Mouse (Mus musculus) midbrain, embryonic 11.5 days (tissue): Measurements from ENCODE around the gene Rai14. TPM values are rescaled to one million over a fixed set of nuclear protein-coding genes. Genes with fewer than 3 reads are reported as not detected.

Experiments
- ATAC-seq: fragments of 200-750 bp; cut with Nextera tagmentation; 2 replicates; pipeline ENCODE4 v1.8.0; 2017; ENCODE audit warnings: moderate TSS enrichment, moderate library complexity; ENCODE audit not compliant: low FRiP score
- DNase-seq: peaks from one replicate; pipeline ENCODE4 v3.0.0; 2015; ENCODE audit warnings: low spot score; ENCODE audit errors: missing footprints
- H3K27ac ChIP-seq: fragments of 300-500 bp; sonication (generic); 2 replicates; pipeline ENCODE4 v1.5.1; 2014; ENCODE audit warnings: low read depth, low read length
- H3K27me3 ChIP-seq: fragments of 300-500 bp; sonication (generic); 2 replicates; pipeline ENCODE4 v1.6.1; 2014; ENCODE audit warnings: mild to moderate bottlenecking, low read length, moderate library complexity, mixed read lengths; ENCODE audit not compliant: control insufficient read depth, insufficient read depth
- H3K36me3 ChIP-seq: fragments of 300-500 bp; sonication (generic); 2 replicates; pipeline ENCODE4 v1.6.1; 2014; ENCODE audit warnings: mild to moderate bottlenecking, low read length, moderate library complexity, mixed read lengths; ENCODE audit not compliant: control insufficient read depth, insufficient read depth
- H3K4me1 ChIP-seq: fragments of 300-500 bp; sonication (generic); 2 replicates; pipeline ENCODE4 v1.6.1; 2014; ENCODE audit warnings: low read length; ENCODE audit not compliant: control insufficient read depth, insufficient read depth
- H3K4me2 ChIP-seq: fragments of 300-500 bp; sonication (generic); 2 replicates; pipeline ENCODE4 v1.6.1; 2014; ENCODE audit warnings: mild to moderate bottlenecking, moderate library complexity
- H3K4me3 ChIP-seq: fragments of 300-500 bp; sonication (generic); 2 replicates; pipeline ENCODE4 v1.5.1; 2014; ENCODE audit warnings: low read depth, low read length
- H3K9ac ChIP-seq: fragments of 300-500 bp; sonication (generic); 2 replicates; pipeline ENCODE4 v1.6.1; 2014; ENCODE audit warnings: low read length
- H3K9me3 ChIP-seq: fragments of 300-500 bp; sonication (generic); 2 replicates; pipeline ENCODE4 v1.6.1; 2016; ENCODE audit warnings: low read length; ENCODE audit not compliant: control insufficient read depth
- WGBS: fragments of 180-500 bp; shearing (Covaris S2); extraction: QIAGEN DNeasy Blood & Tissue Kit; methylation state at CpG from one replicate; pipeline ENCODE4 v1.1.7; 2014; 5-methylcytosine and 5-hydroxymethylcytosine counted together
- polyA plus RNA-seq: library from polyadenylated mRNA; unstranded; fragments of >200 nt; fragmentation: Nextera tagmentation; extraction: Ambion mirVana; gene quantifications from 2 replicates; pipeline ENCODE4 v1.2.1, GENCODE M21; 2014

Gene Rai14
- polyA plus RNA-seq, 1 experiment from 2014 or later, result 74.7 TPM

DNA sequence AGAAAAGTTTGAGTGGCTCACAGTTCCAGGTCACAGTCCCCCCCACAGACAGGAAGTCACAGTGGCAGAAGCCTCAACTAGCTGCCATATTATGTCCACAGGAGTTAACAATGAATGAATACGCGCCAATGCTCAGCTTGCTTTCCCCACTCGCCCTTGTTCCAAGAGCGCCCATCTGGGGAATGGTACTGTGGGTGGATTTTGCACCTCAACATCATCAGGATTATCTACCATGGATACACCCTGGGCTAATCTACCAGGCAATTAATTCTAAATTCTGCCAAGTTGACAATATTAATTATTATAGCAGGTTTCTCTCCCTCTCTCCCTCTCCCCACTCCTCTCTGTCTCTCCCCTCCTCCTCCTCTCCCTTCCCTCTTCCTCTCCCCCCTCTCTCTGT is 105.3 kb downstream of the Rai14 start:
- ATAC-seq (no peak), DNase-seq (no peak)
- WGBS, result 94% methylated on average over 4 of the region's 4 CpGs
- H3K9me3 ChIP-seq, result no peaks in the 10 kb centered on the region
- H3K4me1 ChIP-seq, result peaks cover 2% of the 10 kb centered on the region; the same call in 1 of the 2 replicates
- no peak overlapping the region for H3K9ac ChIP-seq
- no peak overlapping the region for H3K27ac ChIP-seq
- H3K4me3 ChIP-seq, result no peak overlapping the region
- no peaks in the 10 kb centered on the region for H3K27me3 ChIP-seq
- H3K4me2 ChIP-seq, result no peak overlapping the region
- H3K36me3 ChIP-seq, result peaks cover 12% of the 10 kb centered on the region; the same call in 1 of the 2 replicates

DNA sequence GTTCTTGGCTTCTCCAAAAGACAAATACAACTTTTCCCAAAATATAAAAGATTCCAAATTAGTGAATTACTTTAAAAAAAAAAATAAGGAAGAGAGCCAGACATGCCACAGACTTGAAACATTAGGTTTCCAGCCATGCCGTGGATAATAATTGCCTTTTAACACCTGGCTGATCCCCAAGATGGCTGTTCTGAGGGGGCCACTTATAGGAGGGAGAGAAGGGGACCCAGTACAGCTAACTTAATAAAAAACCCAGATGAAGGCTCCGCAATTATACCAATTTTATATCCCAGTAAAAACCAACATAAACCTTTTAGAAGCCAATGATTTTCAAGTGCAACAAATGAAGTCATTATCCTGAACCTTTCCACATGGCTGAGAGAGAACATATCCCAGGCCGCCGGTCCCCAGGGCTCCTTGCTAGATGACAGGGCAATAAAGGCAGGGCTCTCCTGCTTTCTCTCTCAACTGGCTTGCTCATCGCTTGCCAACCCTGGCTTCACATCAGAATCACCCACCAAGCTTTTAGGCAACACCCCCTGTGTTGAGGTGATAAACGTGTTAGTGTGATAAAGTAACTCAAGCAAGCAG is 105.8 kb downstream of the Rai14 start:
- Histone ChIP-seq H3K4me1 (peaks cover 2% of the 10 kb centered on the region; the same call in 1 of the 2 replicates), H3K9me3 (no peaks in the 10 kb centered on the region), H3K27ac (no peak overlapping the region), H3K4me2 (no peak overlapping the region), H3K27me3 (no peaks in the 10 kb centered on the region), H3K36me3 (peaks cover 14% of the 10 kb centered on the region), H3K4me3 (no peak overlapping the region), H3K9ac (no peak overlapping the region)
- WGBS, result 92% methylated on average over 6 of the region's 6 CpGs
- DNase-seq (no peak), ATAC-seq (no peak)

- ATAC-seq (no peak), DNase-seq (no peak)
- no peak overlapping the region for H3K4me3 ChIP-seq
- H3K27ac ChIP-seq, result no peak overlapping the region
- no peak overlapping the region for H3K9ac ChIP-seq
- H3K27me3 ChIP-seq, result no peaks in the 10 kb centered on the region
- no peak overlapping the region for H3K4me2 ChIP-seq
- WGBS, result 75% methylated on average over 7 of the region's 7 CpGs
- H3K36me3 ChIP-seq, result peaks cover 6% of the 10 kb centered on the region
- no peaks in the 10 kb centered on the region for H3K9me3 ChIP-seq
- H3K4me1 ChIP-seq, result no peaks in the 10 kb centered on the region
Measured at GRCm38 (mm10) chr15:10599413-10599812, 115.0 kb downstream of the Rai14 start.

DNA sequence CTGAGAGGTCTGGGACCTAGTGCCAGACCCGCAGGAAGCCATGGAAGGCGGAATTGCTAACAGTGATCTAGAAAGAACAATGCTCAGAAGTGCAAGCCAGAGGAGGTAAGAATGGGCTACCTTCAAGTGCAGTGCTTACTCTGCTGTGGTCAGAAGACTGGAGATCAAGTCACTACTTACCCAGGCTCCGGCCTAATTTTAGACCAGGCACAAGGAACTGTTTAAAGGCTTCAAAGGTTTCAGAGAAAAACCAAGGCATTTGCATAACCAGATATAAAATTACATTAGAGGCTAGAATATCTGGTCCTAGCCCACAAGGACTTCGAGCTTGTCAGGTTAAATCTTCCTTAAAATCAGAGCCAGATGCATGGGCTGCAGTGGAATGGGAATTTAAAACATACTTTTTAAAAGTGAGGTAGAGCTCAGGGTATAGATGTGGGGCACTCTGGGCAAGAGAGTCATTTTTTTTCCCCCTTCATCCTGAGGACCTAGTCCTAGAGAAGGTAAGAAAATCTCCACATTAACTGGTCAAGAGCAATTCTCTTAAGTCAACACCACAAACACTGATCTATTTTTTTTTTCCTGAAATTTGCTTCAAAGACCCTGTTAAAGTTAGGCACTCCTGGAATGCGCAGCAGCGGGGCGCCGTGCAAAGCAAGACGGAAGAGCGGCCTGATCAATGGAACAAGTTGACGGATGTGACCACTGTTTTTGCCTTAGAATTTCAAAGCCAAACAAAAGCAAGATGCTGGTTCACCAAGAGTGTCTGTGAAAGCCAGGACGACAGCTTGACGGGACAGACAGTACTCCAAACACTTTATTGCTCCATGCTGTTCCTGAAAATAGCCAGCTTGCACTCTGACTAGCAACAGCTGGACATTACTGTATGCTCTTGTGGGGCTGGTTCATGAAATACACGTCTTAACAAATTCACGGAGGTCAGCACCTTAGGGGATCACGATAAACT is 115.9 kb downstream of the Rai14 start:
- H3K4me1 ChIP-seq, result no peaks in the 10 kb centered on the region
- H3K4me2 ChIP-seq, result no peak overlapping the region
- no peaks in the 10 kb centered on the region for H3K27me3 ChIP-seq
- H3K36me3 ChIP-seq, result peaks cover under 1% of the 10 kb centered on the region
- 71% methylated on average over 16 of the region's 16 CpGs for WGBS
- H3K4me3 ChIP-seq, result no peak overlapping the region
- no peak overlapping the region for H3K9ac ChIP-seq
- ATAC-seq (no peak), DNase-seq (no peak)
- no peak overlapping the region for H3K27ac ChIP-seq
- no peaks in the 10 kb centered on the region for H3K9me3 ChIP-seq

DNA sequence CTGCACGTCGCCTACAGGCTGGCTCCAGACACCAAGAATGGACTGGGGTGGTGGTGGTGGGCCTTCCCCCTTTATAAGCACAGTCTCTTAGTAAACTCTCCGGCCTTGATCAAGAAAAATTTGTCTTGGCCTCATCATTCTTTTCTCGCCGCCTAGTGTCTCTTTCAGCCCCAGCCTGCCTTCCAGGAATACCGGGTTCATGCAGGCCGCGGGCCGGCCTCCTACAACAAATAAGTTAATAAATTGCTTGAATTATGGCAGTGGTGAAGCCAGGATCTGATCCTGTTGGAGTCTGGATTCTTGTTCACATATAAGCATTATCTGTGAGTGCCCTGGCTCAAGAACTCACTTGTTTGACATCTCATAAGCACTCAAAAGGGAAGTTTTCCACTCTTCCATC is 117.6 kb downstream of the Rai14 start:
- Histone ChIP-seq H3K9me3 (no peaks in the 10 kb centered on the region), H3K9ac (no peak overlapping the region), H3K4me3 (no peak overlapping the region), H3K36me3 (no peaks in the 10 kb centered on the region), H3K27ac (no peak overlapping the region), H3K4me2 (no peak overlapping the region), H3K4me1 (no peaks in the 10 kb centered on the region), H3K27me3 (no peaks in the 10 kb centered on the region)
- no peak for DNase-seq
- WGBS, result 92% methylated on average over 9 of the region's 9 CpGs
- no peak for ATAC-seq

DNA sequence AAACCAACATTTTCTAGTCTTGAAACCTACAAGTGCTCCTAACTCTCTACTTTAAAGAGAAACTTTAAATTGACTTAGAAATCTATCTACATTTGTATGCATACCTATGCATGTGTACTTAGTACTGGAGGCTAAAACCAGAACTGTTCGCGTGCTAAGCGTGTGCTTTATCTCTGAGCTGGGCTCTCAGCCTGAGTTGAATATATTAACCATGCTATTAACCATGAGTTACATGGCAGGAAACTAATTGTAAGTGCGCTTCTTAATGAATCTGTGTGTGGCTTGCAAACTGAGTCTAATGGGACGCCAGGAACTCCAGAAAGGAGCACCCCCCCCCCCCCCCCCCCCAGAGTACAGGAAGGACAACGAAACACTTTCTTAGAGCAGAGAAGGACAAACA is 119.0 kb downstream of the Rai14 start:
- WGBS, result 88% methylated on average over 6 of the region's 6 CpGs
- H3K4me1 ChIP-seq, result no peaks in the 10 kb centered on the region
- H3K27me3 ChIP-seq, result no peaks in the 10 kb centered on the region
- no peak overlapping the region for H3K9ac ChIP-seq
- no peak overlapping the region for H3K4me3 ChIP-seq
- no peaks in the 10 kb centered on the region for H3K9me3 ChIP-seq
- H3K27ac ChIP-seq, result no peak overlapping the region
- no peak overlapping the region for H3K4me2 ChIP-seq
- no peaks in the 10 kb centered on the region for H3K36me3 ChIP-seq
- ATAC-seq (no peak), DNase-seq (no peak)

DNA sequence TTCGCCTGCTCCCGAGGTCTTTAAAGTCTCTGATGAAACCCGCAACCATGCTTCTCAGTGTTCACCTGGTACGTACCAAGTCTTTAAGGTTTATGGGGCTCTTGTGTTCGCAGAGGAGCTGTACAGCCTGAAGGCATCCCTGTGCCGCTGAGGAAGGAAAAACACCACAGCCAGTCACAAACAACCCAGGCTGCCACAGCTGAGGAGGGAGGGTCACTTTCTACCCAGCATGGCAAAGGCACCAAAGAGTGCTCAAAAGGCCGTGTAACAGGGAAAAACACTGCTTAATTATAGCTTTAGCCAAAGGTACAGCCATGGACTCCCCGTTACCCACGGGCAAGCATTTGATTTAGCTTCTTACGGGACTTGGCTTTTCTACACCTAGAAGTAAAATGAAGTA is 119.5 kb downstream of the Rai14 start:
- no peak for ATAC-seq
- no peak for DNase-seq
- 89% methylated on average over 10 of the region's 10 CpGs for WGBS

DNA sequence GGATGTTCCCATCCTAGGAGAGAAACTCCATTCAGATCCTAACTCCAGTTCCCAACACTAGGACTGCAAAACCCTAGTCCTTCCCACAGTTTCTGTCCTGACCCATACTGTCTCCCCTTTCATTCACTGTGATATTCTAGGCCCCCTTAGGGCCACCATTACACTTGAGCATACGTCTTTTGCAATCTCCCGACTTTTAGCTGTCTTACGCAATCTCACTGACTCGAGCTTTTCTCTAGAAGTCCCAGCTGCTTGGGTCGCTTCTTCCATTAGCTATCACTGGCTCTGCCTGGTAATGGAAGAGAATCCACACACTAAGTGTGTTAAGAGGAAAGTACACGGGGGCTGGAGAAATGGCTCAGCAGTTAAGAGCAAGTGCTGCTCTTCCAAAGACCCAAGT is 121.3 kb downstream of the Rai14 start:
- no peak overlapping the region for H3K27ac ChIP-seq
- H3K4me2 ChIP-seq, result no peak overlapping the region
- H3K9me3 ChIP-seq, result no peaks in the 10 kb centered on the region
- no peaks in the 10 kb centered on the region for H3K36me3 ChIP-seq
- WGBS, result 94% methylated on average over 6 of the region's 6 CpGs
- no peaks in the 10 kb centered on the region for H3K27me3 ChIP-seq
- ATAC-seq (no peak), DNase-seq (no peak)
- H3K9ac ChIP-seq, result no peak overlapping the region
- no peaks in the 10 kb centered on the region for H3K4me1 ChIP-seq
- no peak overlapping the region for H3K4me3 ChIP-seq

More for the DNA sequence above, 119.5 kb downstream of the Rai14 start:
- H3K4me2 ChIP-seq, result no peak overlapping the region
- H3K27me3 ChIP-seq, result no peaks in the 10 kb centered on the region
- H3K4me1 ChIP-seq, result no peaks in the 10 kb centered on the region
- no peaks in the 10 kb centered on the region for H3K9me3 ChIP-seq
- no peak overlapping the region for H3K27ac ChIP-seq
- no peak overlapping the region for H3K4me3 ChIP-seq
- H3K36me3 ChIP-seq, result no peaks in the 10 kb centered on the region
- H3K9ac ChIP-seq, result no peak overlapping the region

- no peak overlapping the region for H3K27ac ChIP-seq
- no peak for DNase-seq
- no peak for ATAC-seq
- H3K4me1 ChIP-seq, result no peaks in the 10 kb centered on the region
- no peaks in the 10 kb centered on the region for H3K9me3 ChIP-seq
- peaks cover 2% of the 10 kb centered on the region; the same call in 1 of the 2 replicates for H3K36me3 ChIP-seq
- no peak overlapping the region for H3K4me3 ChIP-seq
- no peak overlapping the region for H3K9ac ChIP-seq
- H3K27me3 ChIP-seq, result no peaks in the 10 kb centered on the region
- WGBS, result 79% methylated on average over 2 of the region's 2 CpGs
- H3K4me2 ChIP-seq, result no peak overlapping the region
Measured at GRCm38 (mm10) chr15:10586565-10586964, 127.9 kb downstream of the Rai14 start.
